In the genomic region with DNA sequence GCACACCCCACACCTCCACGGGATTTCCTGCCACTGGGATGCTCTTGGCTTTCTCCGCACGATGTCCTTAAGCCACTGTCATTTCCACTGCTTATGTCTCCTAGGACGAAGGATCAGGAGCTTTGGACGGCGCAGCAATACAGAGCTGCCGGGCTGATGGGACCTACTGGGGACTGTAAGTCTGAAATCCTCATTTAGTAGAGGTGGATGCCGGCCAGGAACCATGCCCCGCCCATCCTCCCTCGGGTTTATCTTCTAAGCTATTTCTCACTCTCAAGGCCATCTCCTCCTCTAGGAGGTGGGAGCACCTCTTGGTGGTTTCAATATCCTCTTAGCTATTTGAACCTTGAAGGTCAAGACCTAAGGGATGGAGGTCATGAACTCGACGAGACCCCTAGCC, we compare ENCODE assay signal across 9 mouse cellular contexts.
DNase-seq lines count a peak whose midpoint lies in the region; ATAC-seq and TF ChIP-seq lines count a peak whose summit lies in the region.
"Had no signal": no experiment of that assay in that cellular context is flagged by ENCODE, and none has a peak within 500 bp of the region (broad histone marks: within the 10 kb centered on the region; RNA-seq: fewer than 3 reads in every experiment).

No protein-coding gene starts in this region.

- no peak overlapping the region for H3K4me2 ChIP-seq in hindbrain, postnatal 0 days (ENCODE audit: low read depth, low read length)

- peaks cover 23% of the 10 kb centered on the region for H3K4me1 ChIP-seq in hindbrain, postnatal 0 days (ENCODE audit: insufficient read depth, low read length)

- TF ChIP-seq CTCF in hindbrain, postnatal 0 days (IDR thresholded peaks at IDR 0.05; ENCODE audit: low read depth): no peak

- DNase-seq in ovary, adult 18-20 months (ENCODE audit: low spot score): peak; percentile 77
- DNase-seq in ovary, postnatal 10 days (ENCODE audit: low spot score): no peak
- DNase-seq in gastrocnemius, postnatal 36 days: peak; percentile 30 to 42
- peak; percentile 33 for DNase-seq in hindbrain, postnatal 0 days (ENCODE audit: low spot score)
- peak; percentile 84 for DNase-seq in testis, postnatal 10 days (ENCODE audit: low spot score)
- DNase-seq in right cerebral cortex, postnatal 25 days: no peak
- no peak for DNase-seq in lung, postnatal 10 days
- DNase-seq: kidney, adult 9 months had no signal

- H3K4me3 ChIP-seq in hindbrain, postnatal 0 days (ENCODE audit: low read length): no peak overlapping the region

- no peaks in the 10 kb centered on the region for H3K36me3 ChIP-seq in hindbrain, postnatal 0 days (ENCODE audit: insufficient read depth, low read length)

- peak overlapping the region; percentile 72 for H3K27ac ChIP-seq in hindbrain, postnatal 0 days

- no peaks in the 10 kb centered on the region for H3K9me3 ChIP-seq in hindbrain, postnatal 0 days (ENCODE audit: low read length)

- intact Hi-C loops in gastrocnemius, postnatal 36 days (cut with DNase I): no loop called here

- WGBS in hindbrain, postnatal 0 days: 53% methylated on average over 12 of the region's 12 CpGs

- no peaks in the 10 kb centered on the region for H3K27me3 ChIP-seq in hindbrain, postnatal 0 days (ENCODE audit: insufficient read depth, low read length)

- H3K9ac ChIP-seq in hindbrain, postnatal 0 days (replicated peaks; ENCODE audit: low read length): no peak overlapping the region

- no peak for ATAC-seq in hindbrain, postnatal 0 days
- ATAC-seq in megakaryocyte-erythroid progenitor cell, adult 5-6 weeks (replicated peaks; ENCODE audit: low FRiP score, low TSS enrichment, poor library complexity, severe bottlenecking): no peak

Comparison
In these comparisons a context has a peak if more than half of its experiments do, and no peak if none do; other contexts are left out.
1. DNase-seq: peak in ovary, adult 18-20 months (single experiment), gastrocnemius, postnatal 36 days (2 of 2), hindbrain, postnatal 0 days (single experiment) and testis, postnatal 10 days (single experiment); none in ovary, postnatal 10 days (single experiment), right cerebral cortex, postnatal 25 days (single experiment) and lung, postnatal 10 days (single experiment).